Mouse (Mus musculus): ENCODE measurements around the gene Frrs1. TPM values are rescaled to one million over a fixed set of nuclear protein-coding genes. Genes with fewer than 3 reads are reported as not detected.
"Not testable (repeated sequence)": the region's sequence is repeated elsewhere in the genome, so short reads cannot be mapped to it uniquely, and the experiment has no call there.

The Frrs1 gene
- 13.5 and 20.5 TPM in 2 replicates for polyA plus RNA-seq (2012; rRNA removed)
- 30.5 and 31.4 TPM in 2 replicates for polyA plus RNA-seq (2014; fragmentation: Nextera tagmentation; extraction: Ambion mirVana)

DNA sequence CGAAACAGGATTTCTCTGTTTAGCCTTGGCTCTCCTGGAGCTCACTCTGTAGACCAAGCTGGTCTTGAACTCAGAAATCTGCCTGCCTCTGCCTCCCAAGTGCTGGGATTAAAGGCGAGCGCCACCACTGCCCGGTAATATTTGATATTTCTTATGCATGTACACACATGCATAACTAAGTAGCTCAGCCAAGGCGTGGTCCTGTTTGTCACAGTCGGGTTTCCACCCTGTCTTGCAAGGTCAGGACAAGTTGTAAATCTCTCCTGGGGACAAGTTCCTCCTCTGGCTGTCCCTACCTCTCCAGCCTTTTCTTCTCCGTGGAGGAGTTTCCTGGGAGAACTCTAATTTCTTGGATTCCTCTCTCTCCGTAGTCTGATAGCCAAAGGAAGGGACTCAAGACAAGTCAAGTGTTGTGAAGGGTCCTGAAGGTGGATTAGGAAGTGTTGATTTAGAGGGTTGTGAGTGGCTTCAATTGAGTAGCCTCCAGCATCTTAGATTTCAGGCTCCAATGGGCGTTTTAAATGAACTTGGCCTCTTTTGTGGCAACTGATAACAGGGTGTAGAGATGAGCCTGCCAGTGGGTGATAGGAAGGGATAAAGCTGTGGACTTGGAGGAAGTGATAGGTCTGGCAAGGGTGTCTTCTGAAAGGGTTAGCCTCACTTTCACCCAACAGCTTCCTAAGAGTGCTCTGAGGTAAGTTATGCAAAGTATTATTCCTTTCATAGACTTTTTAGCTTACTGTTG lies at the start of gene Frrs1:
TSS of gene Frrs1 (plus strand) at position 524 of the 745 bp plus-strand sequence.
- peak within 1 kb of the TSS; percentile 98 for H3K4me2 ChIP-seq (ENCODE audit: low read depth)
- WGBS (ENCODE audit: insufficient replicate concordance), result 25% methylated on average over 9 of the region's 9 CpGs
- H3K9me3 ChIP-seq (ENCODE audit: control insufficient read depth, low read length), result no peaks in the 10 kb centered on the region
- peak within 1 kb of the TSS; percentile 93 for H3K27ac ChIP-seq
- ATAC-seq (ENCODE audit: insufficient read depth) (peak; percentile 87), DNase-seq (ENCODE audit: low read depth in 3 of 3, low spot score in 3 of 3) (peak; percentile 83 to 91 (median 87))
- TF ChIP-seq CTCF (IDR thresholded peaks at IDR 0.05; ENCODE audit: low read depth), result no peak
- TF ChIP-seq EP300 (IDR thresholded peaks at IDR 0.05; ENCODE audit: low read depth), result peak; percentile 95
- H3K4me1 ChIP-seq (replicated peaks; ENCODE audit: control insufficient read depth in 2 of 2, insufficient read depth in 2 of 2, low read length in 1 of 2), result peaks cover 36 to 44% of the 10 kb centered on the region in 2 experiments
- no peaks in the 10 kb centered on the region for H3K36me3 ChIP-seq (replicated peaks; ENCODE audit: control insufficient read depth, insufficient read depth, low read depth)
- peak within 1 kb of the TSS; percentile 88 for H3K9ac ChIP-seq (replicated peaks)
- H3K27me3 ChIP-seq (ENCODE audit: control insufficient read depth, insufficient read depth, low read length), result no peaks in the 10 kb centered on the region
- peak within 1 kb of the TSS; percentile 82 to 87 for H3K4me3 ChIP-seq (ENCODE audit: insufficient read depth in 1 of 2, low read depth in 2 of 2, low read length in 2 of 2)

GRCm38 (mm10) chr3:116810351-116810750 lies 48.9 kb upstream of the Frrs1 start:
- WGBS (ENCODE audit: insufficient replicate concordance), result 72% methylated on average over 6 of the region's 6 CpGs
- H3K4me2 ChIP-seq (ENCODE audit: low read depth); H3K9me3 ChIP-seq (ENCODE audit: control insufficient read depth, low read length); H3K27me3 ChIP-seq (ENCODE audit: control insufficient read depth, insufficient read depth, low read length); H3K27ac ChIP-seq; DNase-seq (ENCODE audit: low read depth in 3 of 3, low spot score in 3 of 3); H3K36me3 ChIP-seq (replicated peaks; ENCODE audit: control insufficient read depth, insufficient read depth, low read depth); H3K9ac ChIP-seq (replicated peaks); H3K4me3 ChIP-seq (ENCODE audit: insufficient read depth in 1 of 2, low read depth in 2 of 2, low read length in 2 of 2); H3K4me1 ChIP-seq (replicated peaks; ENCODE audit: control insufficient read depth in 2 of 2, insufficient read depth in 2 of 2, low read length in 1 of 2); ATAC-seq (ENCODE audit: insufficient read depth): not testable (repeated sequence)

GRCm38 (mm10) chr3:116812946-116813345 lies 46.3 kb upstream of the Frrs1 start:
- H3K9ac ChIP-seq (replicated peaks), result no peak overlapping the region
- ATAC-seq (ENCODE audit: insufficient read depth) (no peak), DNase-seq (ENCODE audit: low read depth in 3 of 3, low spot score in 3 of 3) (no peak)
- no peak overlapping the region for H3K27ac ChIP-seq
- no peak for TF ChIP-seq EP300 (IDR thresholded peaks at IDR 0.05; ENCODE audit: low read depth)
- TF ChIP-seq CTCF (IDR thresholded peaks at IDR 0.05; ENCODE audit: low read depth), result no peak
- H3K36me3 ChIP-seq (replicated peaks; ENCODE audit: control insufficient read depth, insufficient read depth, low read depth), result no peaks in the 10 kb centered on the region
- H3K4me1 ChIP-seq (replicated peaks; ENCODE audit: control insufficient read depth in 2 of 2, insufficient read depth in 2 of 2, low read length in 1 of 2), result peaks cover 2 to 6% of the 10 kb centered on the region in 2 experiments; a peak in 3 of 4 replicates
- no peaks in the 10 kb centered on the region; the same call in 1 of the 2 replicates for H3K27me3 ChIP-seq (ENCODE audit: control insufficient read depth, insufficient read depth, low read length)
- H3K4me3 ChIP-seq (ENCODE audit: insufficient read depth in 1 of 2, low read depth in 2 of 2, low read length in 2 of 2), result no peak overlapping the region
- no peaks in the 10 kb centered on the region for H3K9me3 ChIP-seq (ENCODE audit: control insufficient read depth, low read length)
- 51% methylated on average over 2 of the region's 2 CpGs for WGBS (ENCODE audit: insufficient replicate concordance)
- no peak overlapping the region for H3K4me2 ChIP-seq (ENCODE audit: low read depth)

- Histone ChIP-seq H3K36me3 (replicated peaks; ENCODE audit: control insufficient read depth, insufficient read depth, low read depth) (no peaks in the 10 kb centered on the region), H3K9me3 (ENCODE audit: control insufficient read depth, low read length) (no peaks in the 10 kb centered on the region), H3K27ac (no peak overlapping the region), H3K9ac (replicated peaks) (no peak overlapping the region), H3K4me3 (ENCODE audit: insufficient read depth in 1 of 2, low read depth in 2 of 2, low read length in 2 of 2) (no peak overlapping the region), H3K4me2 (ENCODE audit: low read depth) (no peak overlapping the region), H3K27me3 (ENCODE audit: control insufficient read depth, insufficient read depth, low read length) (no peaks in the 10 kb centered on the region; the same call in 1 of the 2 replicates), H3K4me1 (replicated peaks; ENCODE audit: control insufficient read depth in 2 of 2, insufficient read depth in 2 of 2, low read length in 1 of 2) (no peaks in the 10 kb centered on the region)
- DNase-seq (ENCODE audit: low read depth in 3 of 3, low spot score in 3 of 3), result no peak
- TF ChIP-seq CTCF (IDR thresholded peaks at IDR 0.05; ENCODE audit: low read depth), result no peak
- TF ChIP-seq EP300 (IDR thresholded peaks at IDR 0.05; ENCODE audit: low read depth), result no peak
- 53% methylated on average over 6 of the region's 6 CpGs for WGBS (ENCODE audit: insufficient replicate concordance)
- no peak for ATAC-seq (ENCODE audit: insufficient read depth)
Measured at GRCm38 (mm10) chr3:116815305-116815797, 43.9 kb upstream of the Frrs1 start.

- DNase-seq (ENCODE audit: low read depth in 3 of 3, low spot score in 3 of 3) (no peak), ATAC-seq (ENCODE audit: insufficient read depth) (no peak)
- H3K27ac ChIP-seq, result no peak overlapping the region
- no peaks in the 10 kb centered on the region for H3K36me3 ChIP-seq (replicated peaks; ENCODE audit: control insufficient read depth, insufficient read depth, low read depth)
- no peak overlapping the region for H3K4me3 ChIP-seq (ENCODE audit: insufficient read depth in 1 of 2, low read depth in 2 of 2, low read length in 2 of 2)
- TF ChIP-seq EP300 (IDR thresholded peaks at IDR 0.05; ENCODE audit: low read depth) (no peak), CTCF (IDR thresholded peaks at IDR 0.05; ENCODE audit: low read depth) (no peak)
- 61% methylated on average over 4 of the region's 4 CpGs for WGBS (ENCODE audit: insufficient replicate concordance)
- H3K4me2 ChIP-seq (ENCODE audit: low read depth), result no peak overlapping the region
- H3K27me3 ChIP-seq (ENCODE audit: control insufficient read depth, insufficient read depth, low read length), result no peaks in the 10 kb centered on the region; the same call in 1 of the 2 replicates
- H3K9ac ChIP-seq (replicated peaks), result no peak overlapping the region
- H3K4me1 ChIP-seq (replicated peaks; ENCODE audit: control insufficient read depth in 2 of 2, insufficient read depth in 2 of 2, low read length in 1 of 2), result no peaks in the 10 kb centered on the region
- H3K9me3 ChIP-seq (ENCODE audit: control insufficient read depth, low read length), result no peaks in the 10 kb centered on the region
Measured at GRCm38 (mm10) chr3:116815916-116816315, 43.3 kb upstream of the Frrs1 start.

Measured in liver, embryonic 14.5 days (tissue).